Mouse (Mus musculus) stomach, embryonic 14.5 days (tissue): ENCODE measurements at regions not wholly inside any gene's neighbourhood (a gene's known extent, or its start where the extent isn't known, plus 50 kb on each side); places are given as distances from the start of the nearest gene placed in this dataset.

Experiments used
- ATAC-seq: fragments of 200-750 bp; cut with Nextera tagmentation; 2 replicates; pipeline ENCODE4 v1.8.0; 2017; ENCODE audit warnings: low read depth, moderate TSS enrichment; ENCODE audit not compliant: insufficient number of reproducible peaks, insufficient read depth, low FRiP score
- H3K27ac ChIP-seq: fragments of 300-500 bp; sonication (generic); 2 replicates; pipeline ENCODE4 v1.5.1; 2014; ENCODE audit warnings: mild to moderate bottlenecking, low read length, moderate library complexity, mixed read lengths
- H3K27me3 ChIP-seq: fragments of 300-500 bp; sonication (generic); 2 replicates; pipeline ENCODE4 v1.6.1; 2014; ENCODE audit warnings: low read length, control low read depth, mixed read lengths; ENCODE audit not compliant: control insufficient read depth, insufficient read depth
- H3K36me3 ChIP-seq: fragments of 300-500 bp; sonication (generic); 2 replicates; pipeline ENCODE4 v1.6.1; 2014; ENCODE audit warnings: mild to moderate bottlenecking, control low read depth, low read length, moderate library complexity, mixed read lengths; ENCODE audit not compliant: control insufficient read depth, insufficient read depth
- H3K4me1 ChIP-seq: fragments of 300-500 bp; sonication (generic); 2 replicates; pipeline ENCODE4 v1.6.1; 2014; ENCODE audit warnings: low read length, control low read depth, mixed read lengths; ENCODE audit not compliant: control insufficient read depth, insufficient read depth
- H3K4me2 ChIP-seq: fragments of 300-500 bp; sonication (generic); replicated peaks from 2 replicates; pipeline ENCODE4 v1.6.1; 2014; ENCODE audit warnings: low read depth, low read length, control low read depth
- H3K4me3 ChIP-seq: fragments of 300-500 bp; sonication (generic); 2 replicates; pipeline ENCODE4 v1.5.1; 2014; ENCODE audit warnings: low read depth, low read length, control low read depth
- H3K9ac ChIP-seq: fragments of 300-500 bp; sonication (generic); replicated peaks from 2 replicates; pipeline ENCODE4 v1.6.1; 2014; ENCODE audit warnings: low read depth, mild to moderate bottlenecking, control low read depth, low read length, moderate library complexity, mixed read lengths
- H3K9me3 ChIP-seq: fragments of 300-500 bp; sonication (generic); 2 replicates; pipeline ENCODE4 v1.6.1; 2016; ENCODE audit warnings: low read depth, low read length, control low read depth; ENCODE audit not compliant: control insufficient read depth
- whole genome bisulfite sequencing: fragments of 180-500 bp; shearing (Covaris S2); extraction: QIAGEN DNeasy Blood & Tissue Kit; methylation state at CpG from one replicate; pipeline ENCODE4 v1.1.7; 2014; 5-methylcytosine and 5-hydroxymethylcytosine counted together

- no peak for ATAC-seq
- no peak overlapping the region for H3K27ac ChIP-seq
- H3K9me3 ChIP-seq: no peaks in the 10 kb centered on the region
- H3K4me1 ChIP-seq: no peaks in the 10 kb centered on the region
- H3K4me2 ChIP-seq: no peak overlapping the region
- H3K36me3 ChIP-seq: no peaks in the 10 kb centered on the region
- H3K4me3 ChIP-seq: no peak overlapping the region
- no peak overlapping the region for H3K9ac ChIP-seq
- 64% methylated on average over 8 of the region's 8 CpGs for WGBS
- no peaks in the 10 kb centered on the region for H3K27me3 ChIP-seq
Observed at GRCm38 (mm10) chr9:120860969-120861595, 67.9 kb upstream of the Ctnnb1 start.

- H3K27me3 ChIP-seq: no peaks in the 10 kb centered on the region
- H3K9me3 ChIP-seq: no peaks in the 10 kb centered on the region
- no peak overlapping the region for H3K4me3 ChIP-seq
- WGBS: 69% methylated on average over 12 of the region's 12 CpGs
- H3K4me2 ChIP-seq: no peak overlapping the region
- H3K27ac ChIP-seq: no peak overlapping the region
- H3K36me3 ChIP-seq: no peaks in the 10 kb centered on the region
- H3K9ac ChIP-seq: no peak overlapping the region
- no peak for ATAC-seq
- 0 out of 2 replicates have a peak, but pooled peaks cover 6% of the 10 kb centered on the region for H3K4me1 ChIP-seq
Observed at GRCm38 (mm10) chr9:120861788-120862345, 67.1 kb upstream of the Ctnnb1 start.

- no peak overlapping the region for H3K4me2 ChIP-seq
- H3K4me3 ChIP-seq: no peak overlapping the region
- no peaks in the 10 kb centered on the region for H3K36me3 ChIP-seq
- no peaks in the 10 kb centered on the region for H3K27me3 ChIP-seq
- no peak overlapping the region for H3K27ac ChIP-seq
- no peaks in the 10 kb centered on the region for H3K9me3 ChIP-seq
- ATAC-seq: no peak
- 50% methylated on average over 3 of the region's 3 CpGs for WGBS
- H3K4me1 ChIP-seq: peaks cover 10% of the 10 kb centered on the region; the same call in 1 of the 2 replicates
- H3K9ac ChIP-seq: no peak overlapping the region
Observed at GRCm38 (mm10) chr9:120864410-120864809, 64.6 kb upstream of the Ctnnb1 start.

GRCm38 (mm10) chr9:120866251-120866650 is 62.8 kb upstream of the Ctnnb1 start:
- Histone ChIP-seq H3K27ac (no peak overlapping the region), H3K4me1 (peaks cover 14% of the 10 kb centered on the region; the same call in 1 of the 2 replicates)
- 56% methylated on average over 5 of the region's 5 CpGs for WGBS

GRCm38 (mm10) chr9:120866709-120867108 is 62.3 kb upstream of the Ctnnb1 start:
- Histone ChIP-seq H3K9ac (no peak overlapping the region), H3K36me3 (no peaks in the 10 kb centered on the region), H3K4me3 (no peak overlapping the region), H3K4me2 (no peak overlapping the region), H3K27ac (0 out of 2 replicates have a peak overlapping the region, but pooled peaks have one; percentile 4), H3K4me1 (peaks cover 14% of the 10 kb centered on the region; the same call in 1 of the 2 replicates), H3K27me3 (no peaks in the 10 kb centered on the region), H3K9me3 (no peaks in the 10 kb centered on the region)
- ATAC-seq: no peak
- WGBS: 40% methylated on average over 4 of the region's 4 CpGs

More at GRCm38 (mm10) chr9:120866251-120866650, 62.8 kb upstream of the Ctnnb1 start:
- no peaks in the 10 kb centered on the region for H3K9me3 ChIP-seq
- no peaks in the 10 kb centered on the region for H3K27me3 ChIP-seq
- H3K36me3 ChIP-seq: no peaks in the 10 kb centered on the region
- no peak for ATAC-seq
- no peak overlapping the region for H3K4me2 ChIP-seq
- H3K4me3 ChIP-seq: no peak overlapping the region
- H3K9ac ChIP-seq: no peak overlapping the region

GRCm38 (mm10) chr9:120867861-120868260 is 61.2 kb upstream of the Ctnnb1 start:
- ATAC-seq: no peak
- Histone ChIP-seq H3K4me3 (no peak overlapping the region), H3K36me3 (no peaks in the 10 kb centered on the region), H3K27me3 (no peaks in the 10 kb centered on the region), H3K27ac (no peak overlapping the region), H3K4me2 (no peak overlapping the region), H3K4me1 (peaks cover 14% of the 10 kb centered on the region; the same call in 1 of the 2 replicates), H3K9me3 (no peaks in the 10 kb centered on the region), H3K9ac (no peak overlapping the region)
- 87% methylated on average over 2 of the region's 2 CpGs for WGBS

GRCm38 (mm10) chr9:120868330-120868729 is 60.7 kb upstream of the Ctnnb1 start:
- no peaks in the 10 kb centered on the region for H3K9me3 ChIP-seq
- no peak for ATAC-seq
- H3K27me3 ChIP-seq: no peaks in the 10 kb centered on the region
- H3K4me2 ChIP-seq: no peak overlapping the region
- H3K36me3 ChIP-seq: no peaks in the 10 kb centered on the region
- H3K27ac ChIP-seq: no peak overlapping the region
- peaks cover 14% of the 10 kb centered on the region; the same call in 1 of the 2 replicates for H3K4me1 ChIP-seq
- WGBS: 77% methylated on average over 4 of the region's 4 CpGs
- no peak overlapping the region for H3K4me3 ChIP-seq
- no peak overlapping the region for H3K9ac ChIP-seq

GRCm38 (mm10) chr9:120869432-120870081 is 59.5 kb upstream of the Ctnnb1 start:
- no peak for ATAC-seq
- no peak overlapping the region for H3K9ac ChIP-seq

More at GRCm38 (mm10) chr9:120869432-120870081, 59.5 kb upstream of the Ctnnb1 start:
- H3K4me2 ChIP-seq: peak overlapping the region; percentile 6; the same call in 1 of the 2 replicates
- H3K27ac ChIP-seq: peak overlapping the region; percentile 41; the same call in 1 of the 2 replicates
- H3K4me3 ChIP-seq: no peak overlapping the region
- H3K27me3 ChIP-seq: no peaks in the 10 kb centered on the region
- H3K4me1 ChIP-seq: peaks cover 14% of the 10 kb centered on the region; the same call in 1 of the 2 replicates
- no peaks in the 10 kb centered on the region for H3K36me3 ChIP-seq
- no peaks in the 10 kb centered on the region for H3K9me3 ChIP-seq
- 32% methylated on average over 19 of the region's 19 CpGs for WGBS
